Mouse (Mus musculus): ENCODE measurements around the gene Itgb1bp1.
A peak's percentile ranks its signal among the peaks of the same experiment; 100 is the strongest.

The Itgb1bp1 gene

DNA sequence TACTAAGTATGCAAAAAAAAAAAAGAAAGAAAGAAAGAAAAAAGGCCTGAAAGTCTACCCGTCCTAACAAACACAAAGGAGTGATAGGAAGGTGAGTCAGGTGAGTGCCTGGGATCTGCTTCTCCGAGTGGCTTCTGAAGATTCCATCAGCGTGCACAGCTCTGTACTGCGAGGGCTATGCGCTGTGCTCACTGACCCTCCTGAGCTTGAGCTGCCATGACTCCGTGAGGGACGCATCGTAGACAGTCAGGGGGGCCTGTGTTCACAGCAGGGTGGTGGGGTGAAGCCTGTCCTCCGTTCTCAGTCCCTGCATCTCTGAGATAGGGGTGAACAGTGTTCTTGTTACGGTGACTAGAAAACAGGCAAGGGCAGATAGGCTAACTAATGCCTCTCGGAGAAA is 12.8 kb upstream of the Itgb1bp1 start:
- DNase-seq, result no peak

GRCm38 (mm10) chr12:21289651-21290050 is 3.6 kb upstream of the Itgb1bp1 start:
- DNase-seq, result no peak

DNA sequence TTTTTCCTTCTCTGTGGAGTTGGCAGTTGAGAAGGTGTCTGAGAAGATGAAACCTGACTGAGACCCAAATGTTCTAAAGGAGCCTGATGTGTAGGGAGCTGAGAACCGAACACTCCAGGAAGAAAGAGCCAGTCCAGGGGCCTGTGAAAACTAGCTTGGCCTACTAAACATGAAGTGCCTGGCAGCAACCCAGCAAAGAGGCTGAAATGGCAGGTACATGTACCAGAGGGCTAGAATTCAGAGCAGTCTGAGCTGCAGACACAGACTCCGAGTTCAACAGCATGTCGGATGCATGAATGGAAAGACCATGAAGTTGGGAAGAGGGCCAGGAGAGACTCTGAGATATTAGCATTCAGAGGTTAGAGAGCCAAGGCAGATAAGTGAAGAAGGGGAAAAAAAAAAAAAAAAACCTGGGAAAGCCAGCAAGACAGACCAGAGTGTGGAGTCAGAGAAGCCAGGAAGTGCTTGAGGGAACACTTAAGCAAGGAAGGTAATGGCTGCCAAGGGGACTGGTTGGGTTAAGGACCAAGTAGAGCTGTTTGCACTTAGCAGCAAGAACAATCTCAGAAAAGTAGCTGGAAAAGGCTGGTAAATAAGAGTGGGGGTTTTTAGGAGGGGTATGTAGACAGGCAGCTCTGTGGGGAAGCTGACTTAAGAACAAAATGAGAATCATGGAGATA is 2.8 kb upstream of the Itgb1bp1 start:
- no peak for DNase-seq

DNA sequence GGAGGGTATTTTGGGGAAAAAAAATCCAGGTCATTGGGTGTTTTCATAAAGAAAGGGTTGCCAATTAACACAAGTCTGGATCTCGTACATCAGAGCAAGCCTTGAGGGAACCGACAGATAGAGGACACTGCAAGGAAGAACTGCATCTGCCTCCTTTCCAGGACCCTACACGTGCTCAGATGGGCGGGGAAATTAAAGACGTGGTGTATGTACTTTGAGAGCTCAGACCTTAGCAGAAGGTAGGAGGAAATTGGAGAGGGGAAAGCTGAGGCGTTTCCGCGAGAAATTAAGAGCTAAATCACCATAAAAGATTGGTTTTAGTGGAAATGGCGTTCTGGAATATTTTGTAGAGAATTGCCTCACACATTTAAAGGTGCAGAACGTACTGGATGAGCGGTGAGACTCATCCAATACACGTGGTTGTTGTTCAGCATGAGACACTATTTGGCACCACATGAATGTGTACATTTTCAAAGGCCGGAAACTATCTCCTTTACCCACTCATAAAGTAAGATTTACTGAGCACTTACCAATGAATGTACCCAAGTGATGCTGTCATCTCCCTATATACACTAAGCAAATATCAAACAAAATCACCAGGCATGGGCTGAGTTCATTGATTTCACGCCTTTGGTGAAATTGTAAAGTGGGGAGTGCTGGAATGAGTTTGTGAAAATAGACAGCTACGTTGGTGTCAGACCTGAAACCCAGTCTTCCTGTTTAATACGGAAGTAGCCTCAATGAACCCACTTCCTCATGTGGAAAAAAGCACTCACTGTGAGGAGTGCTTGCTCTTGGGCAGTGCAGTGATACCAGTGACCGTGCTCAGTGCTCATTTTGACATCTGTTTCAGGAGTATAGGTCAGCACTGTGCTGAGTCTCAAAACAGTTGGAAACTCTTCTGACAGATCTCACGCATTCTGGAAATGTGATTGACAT is 897 bp upstream of the Itgb1bp1 start:
- peak; percentile 28 for DNase-seq

GRCm38 (mm10) chr12:21285508-21286242 is 409 bp downstream of the Itgb1bp1 start:
- DNase-seq, result no peak

- DNase-seq, result peak; percentile 35
Measured at GRCm38 (mm10) chr12:21284761-21285441, 1.2 kb downstream of the Itgb1bp1 start, which contains the start of gene Cpsf3. TSS of gene Cpsf3 (plus strand) at chr12:21285391.

- DNase-seq, result no peak
Measured at GRCm38 (mm10) chr12:21277352-21277864, 8.7 kb downstream of the Itgb1bp1 start.

DNA sequence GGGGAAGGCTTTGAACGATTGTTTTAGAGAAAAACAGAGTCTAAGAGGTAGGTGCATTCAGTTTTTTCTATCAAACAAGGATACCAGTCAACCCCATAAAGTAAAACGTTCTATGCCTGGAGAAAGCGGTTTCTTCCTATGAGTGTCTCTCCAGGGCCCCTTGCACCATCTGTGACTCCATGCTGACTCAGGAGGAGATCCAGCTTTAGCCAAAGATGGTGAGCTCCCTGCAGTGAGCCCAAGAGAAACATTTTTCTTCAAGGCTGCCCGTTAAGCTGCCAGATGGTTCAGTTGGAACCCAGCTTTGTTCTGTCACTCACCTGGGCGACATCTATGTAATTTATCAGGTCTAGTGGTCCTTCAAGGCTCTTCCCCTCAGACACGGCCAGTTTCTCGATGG is 11.6 kb downstream of the Itgb1bp1 start:
- DNase-seq, result no peak

DNA sequence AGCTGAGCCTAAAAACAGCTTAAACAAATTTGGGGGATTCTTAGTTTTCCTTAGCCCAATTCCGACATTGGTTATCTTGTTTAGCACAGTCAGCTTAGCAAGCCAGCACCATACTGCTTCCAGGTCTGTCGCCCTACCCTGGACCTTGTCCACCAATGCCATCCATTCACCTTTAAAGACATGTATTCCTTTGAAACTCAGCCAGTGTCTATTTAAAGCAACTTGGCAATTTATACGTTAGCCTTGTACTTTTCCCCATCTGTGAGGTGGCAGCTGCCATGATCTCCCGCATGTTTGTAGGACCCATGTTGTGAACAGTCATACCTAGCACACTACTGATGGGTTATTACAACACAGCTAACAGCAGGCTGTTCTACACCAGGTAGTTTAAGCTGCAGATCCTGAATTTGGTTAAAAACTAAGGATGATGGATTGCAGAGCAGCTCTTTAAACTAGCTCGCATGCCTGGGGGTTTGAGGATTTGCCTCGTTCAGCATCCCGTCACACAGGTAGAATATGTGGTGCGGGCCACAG is 17.9 kb downstream of the Itgb1bp1 start:
- no peak for DNase-seq

DNA sequence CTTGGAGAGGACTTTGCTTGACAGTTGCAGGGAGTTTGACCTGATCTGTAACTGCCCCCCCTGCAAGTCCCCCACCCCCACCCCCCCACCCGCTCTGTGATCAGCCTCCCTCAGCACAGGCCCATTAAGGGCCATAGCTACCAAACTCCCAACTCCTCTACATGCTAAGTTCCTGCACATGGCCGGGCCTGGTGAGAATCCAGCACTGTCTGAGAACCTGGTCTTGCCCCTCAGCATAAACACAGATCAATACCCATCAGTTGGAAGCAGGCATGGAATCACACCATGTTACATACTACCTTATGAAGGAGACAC is 19.3 kb downstream of the Itgb1bp1 start:
- no peak for DNase-seq

GRCm38 (mm10) chr12:21265946-21266783 is 19.9 kb downstream of the Itgb1bp1 start:
- peak; percentile 68 for DNase-seq

DNA sequence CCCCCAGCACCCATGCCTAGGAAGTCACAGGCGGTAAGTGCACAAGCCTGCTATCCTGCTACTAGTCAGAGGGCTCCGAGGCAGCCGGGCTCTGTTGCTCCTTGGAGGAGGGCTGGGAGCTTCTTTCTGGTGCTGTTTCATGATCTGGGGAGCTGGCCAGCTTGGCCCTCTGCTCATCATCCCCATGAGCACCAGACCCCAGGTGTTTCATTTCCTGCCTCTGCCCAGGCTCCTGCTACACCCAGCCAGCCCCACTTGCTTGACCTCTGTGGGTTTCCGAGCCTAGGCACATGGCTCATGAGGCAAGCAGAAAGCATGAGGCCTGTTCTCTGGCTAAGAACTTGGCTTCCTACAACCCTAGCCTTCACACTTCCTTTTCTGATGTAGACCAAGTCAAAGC is 20.6 kb downstream of the Itgb1bp1 start:
- no peak for DNase-seq

DNA sequence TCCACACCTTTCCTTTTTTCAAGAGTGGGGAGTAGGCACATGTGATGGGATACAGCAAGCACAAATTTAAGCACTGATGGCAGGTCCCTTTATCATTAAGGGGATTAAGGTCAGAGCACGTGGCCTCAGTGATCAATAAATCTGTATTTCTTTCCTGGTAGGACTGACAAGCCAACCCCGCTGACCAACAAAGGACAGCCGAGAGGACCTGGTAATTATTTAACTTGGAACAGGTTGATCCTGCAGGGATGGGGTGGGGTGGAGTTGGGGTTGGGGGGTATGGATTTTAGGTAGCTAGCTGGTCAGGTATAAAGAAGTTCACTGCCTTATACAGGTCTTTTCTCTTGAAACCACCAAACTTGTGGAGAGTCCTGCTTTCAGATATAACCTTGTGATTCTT is 21.1 kb downstream of the Itgb1bp1 start:
- DNase-seq, result no peak

DNA sequence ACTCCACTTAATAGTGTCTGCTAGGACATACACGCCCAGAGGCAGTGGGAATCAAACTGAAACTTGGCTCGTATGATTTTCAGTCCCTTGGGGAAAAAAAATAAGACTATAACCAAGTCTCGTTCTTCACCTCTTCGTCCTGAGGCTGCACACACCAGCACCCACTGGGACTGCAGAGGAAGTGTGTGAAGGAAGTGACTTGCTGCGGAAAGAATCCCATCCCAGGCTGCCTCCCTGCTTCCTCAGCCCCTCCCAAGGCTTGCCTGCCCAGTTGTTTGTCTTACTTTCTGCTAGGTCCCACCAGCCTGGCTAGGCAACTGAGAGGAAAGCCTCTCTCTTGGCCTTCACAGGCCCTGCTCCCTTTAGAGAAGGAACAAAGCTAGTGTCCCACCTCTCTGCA is 21.8 kb downstream of the Itgb1bp1 start:
- no peak for DNase-seq

- DNase-seq, result no peak
Measured at GRCm38 (mm10) chr12:21263256-21263655, 22.8 kb downstream of the Itgb1bp1 start.

DNA sequence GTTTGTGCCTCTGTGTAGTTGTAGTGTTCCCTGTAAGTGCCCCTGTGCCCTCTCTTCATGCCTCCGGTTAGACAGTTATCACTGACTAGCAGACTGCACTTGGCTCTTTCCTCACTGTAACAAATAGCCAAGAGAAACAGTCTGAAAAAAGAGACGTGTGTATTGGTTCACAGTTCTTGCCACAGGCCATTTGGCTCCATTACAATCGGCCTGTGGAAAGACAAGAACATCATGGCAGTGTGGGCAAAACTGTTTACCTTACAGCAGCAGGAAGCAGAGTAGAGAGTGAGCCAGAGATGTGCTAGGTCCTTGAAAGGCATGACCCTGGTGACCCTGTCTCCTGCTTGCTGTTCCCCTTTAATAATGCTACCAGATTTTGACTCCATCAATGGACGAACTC is 24.6 kb downstream of the Itgb1bp1 start:
- DNase-seq, result no peak

DNA sequence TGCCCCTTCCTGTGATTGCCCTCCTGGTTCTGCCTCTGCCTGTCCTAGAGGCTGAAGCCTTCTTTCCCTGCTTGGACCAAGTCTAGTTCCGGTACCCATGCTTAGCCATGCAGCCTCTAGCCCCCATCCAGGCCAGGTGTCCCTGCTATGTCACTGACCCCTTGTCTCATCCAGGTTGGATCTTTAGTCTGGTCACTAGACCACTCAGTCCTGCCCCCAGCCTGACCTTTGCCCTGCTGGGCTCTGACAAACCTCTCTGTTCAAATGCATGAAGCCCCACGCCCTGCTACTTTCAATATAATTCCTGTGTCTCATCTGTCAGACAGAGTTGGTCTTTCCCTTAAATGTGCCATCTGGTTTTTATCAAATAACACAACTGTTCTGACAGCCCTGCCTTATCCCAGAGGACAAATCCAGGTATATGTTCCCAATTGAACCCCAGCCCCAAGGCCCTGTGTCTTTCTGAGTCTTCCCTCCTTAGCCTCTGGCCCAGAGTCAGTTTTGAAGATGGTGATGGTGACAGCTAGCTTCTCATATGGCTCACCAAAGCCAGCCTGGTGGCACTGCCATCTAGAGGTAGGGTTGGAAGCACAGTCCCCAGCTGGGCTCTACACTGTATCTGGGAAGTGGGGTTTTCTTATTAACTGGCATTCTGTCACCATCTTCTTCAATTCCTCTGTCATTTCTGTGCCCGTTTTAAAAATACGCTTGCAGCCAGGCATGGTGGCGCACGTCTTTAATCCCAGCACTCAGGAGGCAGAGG is 25.4 kb downstream of the Itgb1bp1 start:
- DNase-seq, result peak; percentile 61

- no peak for DNase-seq
Measured at GRCm38 (mm10) chr12:21247711-21248392, 38.2 kb downstream of the Itgb1bp1 start.

- no peak for DNase-seq
Measured at GRCm38 (mm10) chr12:21244375-21244960, 41.6 kb downstream of the Itgb1bp1 start.

DNA sequence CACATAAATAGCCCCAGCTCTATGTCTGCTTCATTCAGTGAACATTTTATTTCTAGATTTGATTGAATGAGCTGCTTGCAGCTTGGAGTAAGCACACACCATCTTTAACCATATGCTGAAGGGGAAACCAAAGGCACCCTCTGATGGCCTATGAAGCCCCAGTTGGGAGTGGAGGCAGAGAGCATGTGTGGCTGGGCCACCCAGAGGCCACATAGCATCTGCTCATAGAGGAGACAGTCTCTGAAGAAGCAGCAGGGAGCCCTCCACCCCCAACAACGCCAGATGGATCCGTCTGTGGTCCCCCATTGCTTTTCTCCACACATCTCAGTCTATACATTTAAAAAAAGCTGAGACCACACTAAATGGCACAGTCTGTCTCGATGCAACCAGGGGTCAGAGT is 44.1 kb downstream of the Itgb1bp1 start:
- DNase-seq, result no peak

Data from thymus, postnatal 4 days (tissue).